Mouse (Mus musculus): Measurements from ENCODE around the gene Shroom3.

DNA sequence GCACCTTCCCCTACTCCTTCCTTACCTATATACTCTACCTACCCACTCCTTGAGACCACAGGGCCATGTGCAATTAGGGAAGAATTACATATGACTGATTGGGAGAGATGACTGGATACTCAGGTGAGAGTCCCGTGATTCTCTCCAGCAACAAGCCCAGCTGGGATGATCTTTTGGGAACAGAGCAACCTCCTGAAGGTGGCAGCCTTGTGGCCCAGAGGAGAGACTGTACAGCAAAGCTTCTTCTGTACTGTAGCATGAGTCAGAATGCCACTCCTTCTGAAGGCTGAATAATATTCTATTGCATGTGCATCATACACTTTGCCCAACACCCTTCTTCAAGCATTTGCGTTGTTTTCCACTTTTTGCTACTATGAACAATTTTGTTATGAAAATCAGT lies 319.4 kb downstream of the Shroom3 start:
- no peak for TF ChIP-seq CTCF (IDR thresholded peaks at IDR 0.05; ENCODE audit: borderline replicate concordance, insufficient read depth, low read depth, low read length)
- no peak for TF ChIP-seq POLR2A (IDR thresholded peaks at IDR 0.05; ENCODE audit: borderline replicate concordance, insufficient read depth, low read length)

All from cerebellum, adult 2 months (tissue).